Mouse (Mus musculus) liver, postnatal 0 days (tissue): Measurements from ENCODE around the gene Dntt. TPM values are rescaled to one million over a fixed set of nuclear protein-coding genes. Genes with fewer than 3 reads are reported as not detected.

Experiments
- ATAC-seq: fragments of 200-750 bp; cut with Nextera tagmentation; 2 replicates; pipeline ENCODE4 v1.8.0; 2017; ENCODE audit warnings: mild to moderate bottlenecking, moderate library complexity
- DNase-seq: peaks from one replicate; pipeline ENCODE4 v3.0.0-alpha.2; 2016
- H3K27ac ChIP-seq: fragments of 300-500 bp; sonication (generic); 2 replicates; pipeline ENCODE4 v1.5.1; 2014; ENCODE audit warnings: antibody characterized with exemption, moderate library complexity, mild to moderate bottlenecking, low read depth
- H3K27me3 ChIP-seq: fragments of 300-500 bp; sonication (generic); 2 replicates; pipeline ENCODE4 v1.6.1; 2014; ENCODE audit warnings: low read length, control low read depth, mixed read lengths; ENCODE audit not compliant: insufficient read depth
- H3K36me3 ChIP-seq: fragments of 300-500 bp; sonication (generic); replicated peaks from 2 replicates; pipeline ENCODE4 v1.6.1; 2014; ENCODE audit warnings: mild to moderate bottlenecking, control low read depth, low read length, moderate library complexity, mixed read lengths; ENCODE audit not compliant: insufficient read depth
- H3K4me1 ChIP-seq: fragments of 300-500 bp; sonication (generic); 2 replicates; pipeline ENCODE4 v1.6.1; 2014; ENCODE audit warnings: antibody characterized with exemption, mild to moderate bottlenecking, control low read depth; ENCODE audit not compliant: insufficient read depth
- H3K4me2 ChIP-seq: fragments of 300-500 bp; sonication (generic); 2 replicates; pipeline ENCODE4 v1.6.1; 2014; ENCODE audit warnings: low read depth, mild to moderate bottlenecking, low read length, moderate library complexity, mixed read lengths
- H3K4me3 ChIP-seq: fragments of 300-500 bp; sonication (generic); 2 replicates; pipeline ENCODE4 v1.5.1; 2014; ENCODE audit warnings: low read depth, low read length
- H3K9ac ChIP-seq: fragments of 300-500 bp; sonication (generic); replicated peaks from 2 replicates; pipeline ENCODE4 v1.6.1; 2014; ENCODE audit warnings: mild to moderate bottlenecking, moderate library complexity
- H3K9me3 ChIP-seq: fragments of 300-500 bp; sonication (generic); 2 replicates; pipeline ENCODE4 v1.6.1; 2016; ENCODE audit warnings: mild to moderate bottlenecking, control low read depth, low read length, mixed read lengths
- CTCF ChIP-seq: sonication (generic); IDR thresholded peaks from 2 replicates; pipeline ENCODE4 v1.5.1; 2016; ENCODE audit warnings: antibody characterized with exemption, low read depth
- EP300 ChIP-seq: IDR thresholded peaks from 2 replicates; pipeline ENCODE4 v1.6.1; 2016; ENCODE audit warnings: antibody characterized with exemption, low read depth, mild to moderate bottlenecking
- WGBS: fragments of 180-500 bp; shearing (Covaris S2); extraction: QIAGEN DNeasy Blood & Tissue Kit; methylation state at CpG from one replicate; pipeline ENCODE4 v1.1.7; 2014; ENCODE audit not compliant: insufficient replicate concordance; 5-methylcytosine and 5-hydroxymethylcytosine counted together
- polyA plus RNA-seq: library from polyadenylated mRNA; unstranded; fragments of >200 nt; fragmentation: Nextera tagmentation; extraction: Ambion mirVana; gene quantifications from 2 replicates; pipeline ENCODE4 v1.2.1, GENCODE M21; 2015

The Dntt gene
- polyA plus RNA-seq, 1 experiment from 2014 or later, result 0.32 TPM

GRCm38 (mm10) chr19:40991626-40992025 lies 37.4 kb upstream of the Dntt start:
- H3K9me3 ChIP-seq, result no peaks in the 10 kb centered on the region
- no peak for DNase-seq
- H3K27ac ChIP-seq, result no peak overlapping the region
- ATAC-seq, result no peak
- H3K9ac ChIP-seq, result no peak overlapping the region
- H3K4me3 ChIP-seq, result no peak overlapping the region
- peak overlapping the region; percentile 38 for H3K4me2 ChIP-seq
- H3K4me1 ChIP-seq, result no peaks in the 10 kb centered on the region
- TF ChIP-seq EP300 (no peak), CTCF (no peak)
- H3K36me3 ChIP-seq, result no peaks in the 10 kb centered on the region
- 63% methylated on average over 7 of the region's 7 CpGs for WGBS
- no peaks in the 10 kb centered on the region for H3K27me3 ChIP-seq

- DNase-seq, result no peak
- WGBS, result 82% methylated on average over 11 of the region's 11 CpGs
These were observed 37.0 kb upstream of the Dntt start for GRCm38 (mm10) chr19:40992096-40992495.

DNA sequence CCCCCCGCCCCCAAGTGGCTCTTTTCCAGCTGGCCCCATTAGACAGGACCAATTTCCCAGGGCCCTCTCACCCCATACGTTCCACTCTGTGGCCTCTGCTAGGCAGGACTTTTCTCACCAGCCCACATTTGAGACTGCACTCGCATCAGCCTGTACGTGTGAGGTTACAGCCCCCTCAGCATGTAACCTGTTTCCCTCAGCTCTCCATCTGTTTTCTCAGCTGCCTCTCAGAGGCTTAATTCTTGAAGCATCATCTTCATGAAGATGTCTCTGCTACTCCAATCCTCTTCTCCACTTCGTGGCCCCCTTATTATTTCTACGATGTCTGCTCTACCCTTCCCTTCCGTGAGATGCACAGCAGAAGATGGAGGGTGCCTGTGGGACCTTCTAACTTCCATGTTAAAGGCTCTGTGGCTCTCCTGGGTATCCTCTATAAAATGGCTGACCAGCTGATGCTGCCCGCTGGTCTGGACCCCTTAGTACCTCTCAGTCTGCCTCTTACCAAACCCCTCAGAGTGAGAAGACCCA lies 36.5 kb upstream of the Dntt start:
- WGBS, result 62% methylated on average over 8 of the region's 8 CpGs
- DNase-seq (no peak), ATAC-seq (no peak)
- no peaks in the 10 kb centered on the region for H3K36me3 ChIP-seq
- H3K9ac ChIP-seq, result no peak overlapping the region
- H3K4me3 ChIP-seq, result no peak overlapping the region; the same call in 1 of the 2 replicates
- TF ChIP-seq EP300, result no peak
- H3K4me2 ChIP-seq, result peak overlapping the region; percentile 31
- no peaks in the 10 kb centered on the region for H3K9me3 ChIP-seq
- H3K4me1 ChIP-seq, result no peaks in the 10 kb centered on the region
- no peaks in the 10 kb centered on the region for H3K27me3 ChIP-seq
- H3K27ac ChIP-seq, result no peak overlapping the region

More at GRCm38 (mm10) chr19:40992096-40992495, 37.0 kb upstream of the Dntt start:
- ATAC-seq, result no peak
- no peaks in the 10 kb centered on the region for H3K4me1 ChIP-seq
- no peak overlapping the region for H3K4me3 ChIP-seq
- H3K9ac ChIP-seq, result no peak overlapping the region
- TF ChIP-seq EP300 (no peak), CTCF (no peak)
- no peaks in the 10 kb centered on the region for H3K9me3 ChIP-seq
- H3K36me3 ChIP-seq, result no peaks in the 10 kb centered on the region
- H3K27ac ChIP-seq, result no peak overlapping the region
- no peaks in the 10 kb centered on the region for H3K27me3 ChIP-seq
- H3K4me2 ChIP-seq, result peak overlapping the region; percentile 31

DNA sequence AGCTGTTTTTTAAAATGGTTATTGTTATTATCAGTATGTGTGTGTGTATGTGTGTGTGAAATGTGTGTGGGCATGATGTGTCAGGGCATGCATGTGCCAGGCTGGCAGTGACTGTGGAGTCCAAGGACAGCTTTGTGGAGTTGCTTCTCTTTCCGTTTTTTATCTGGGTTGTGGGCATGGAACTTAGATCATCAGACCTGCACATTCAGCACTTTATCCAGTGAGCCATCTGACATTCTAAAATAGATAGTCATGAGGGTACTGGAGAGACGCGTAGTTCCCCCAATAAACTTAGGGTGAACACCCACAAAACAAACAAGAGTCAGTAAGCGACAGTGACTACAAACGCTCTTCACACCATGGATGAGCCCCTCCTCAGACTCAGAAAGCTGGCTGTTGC lies 35.7 kb upstream of the Dntt start:
- H3K9ac ChIP-seq, result peak overlapping the region; percentile 16; the same call in 1 of the 2 replicates
- peak overlapping the region; percentile 41; the same call in 1 of the 2 replicates for H3K27ac ChIP-seq
- no peak for DNase-seq
- no peaks in the 10 kb centered on the region for H3K27me3 ChIP-seq
- H3K9me3 ChIP-seq, result no peaks in the 10 kb centered on the region
- ATAC-seq, result no peak
- peak overlapping the region; percentile 25 for H3K4me3 ChIP-seq
- peaks cover 1% of the 10 kb centered on the region; the same call in 1 of the 2 replicates for H3K4me1 ChIP-seq
- TF ChIP-seq CTCF (no peak), EP300 (no peak)
- H3K36me3 ChIP-seq, result no peaks in the 10 kb centered on the region
- peak overlapping the region; percentile 31 for H3K4me2 ChIP-seq
- WGBS, result 59% methylated on average over 5 of the region's 5 CpGs

DNA sequence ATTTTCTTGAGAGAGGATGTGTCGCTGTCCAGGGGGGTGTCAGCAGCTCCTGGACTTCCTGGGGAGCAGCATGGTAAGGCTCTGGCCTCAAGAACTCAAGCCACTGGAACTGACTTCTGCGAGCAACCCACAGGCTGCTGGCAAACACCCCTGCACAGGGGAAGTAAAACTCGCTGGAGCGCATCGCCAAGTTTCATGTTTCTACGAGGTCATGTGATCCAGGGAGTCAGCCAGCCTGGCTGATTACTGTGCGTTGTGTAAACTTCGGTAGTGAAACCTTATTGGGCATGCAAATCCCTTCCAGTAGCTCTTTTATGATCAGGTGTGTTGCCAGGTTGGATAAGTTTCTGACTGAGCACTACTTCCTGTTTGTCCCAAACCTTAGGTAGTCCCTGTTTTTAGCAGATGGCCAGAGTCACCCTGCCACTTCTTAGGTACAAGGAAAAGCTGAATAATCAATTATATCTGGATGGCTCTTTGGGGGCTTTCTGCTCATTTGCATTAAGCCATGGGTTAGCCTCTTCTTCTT lies 35.0 kb upstream of the Dntt start, which contains the start of gene Blnk:
Gene Blnk (minus strand): TSS at position 479 of the 529 bp plus-strand sequence.
- Histone ChIP-seq H3K9me3 (no peaks in the 10 kb centered on the region), H3K36me3 (no peaks in the 10 kb centered on the region), H3K27ac (peak within 1 kb of the TSS; percentile 59), H3K9ac (peak within 1 kb of the TSS; percentile 16; the same call in 1 of the 2 replicates), H3K4me1 (peaks cover 5% of the 10 kb centered on the region), H3K4me3 (peak within 1 kb of the TSS; percentile 25), H3K4me2 (peak within 1 kb of the TSS; percentile 31), H3K27me3 (no peaks in the 10 kb centered on the region)
- TF ChIP-seq CTCF (no peak), EP300 (no peak)
- ATAC-seq (peak; percentile 55; the same call in 1 of the 2 replicates), DNase-seq (peak; percentile 56)
- 14% methylated on average over 8 of the region's 8 CpGs for WGBS

DNA sequence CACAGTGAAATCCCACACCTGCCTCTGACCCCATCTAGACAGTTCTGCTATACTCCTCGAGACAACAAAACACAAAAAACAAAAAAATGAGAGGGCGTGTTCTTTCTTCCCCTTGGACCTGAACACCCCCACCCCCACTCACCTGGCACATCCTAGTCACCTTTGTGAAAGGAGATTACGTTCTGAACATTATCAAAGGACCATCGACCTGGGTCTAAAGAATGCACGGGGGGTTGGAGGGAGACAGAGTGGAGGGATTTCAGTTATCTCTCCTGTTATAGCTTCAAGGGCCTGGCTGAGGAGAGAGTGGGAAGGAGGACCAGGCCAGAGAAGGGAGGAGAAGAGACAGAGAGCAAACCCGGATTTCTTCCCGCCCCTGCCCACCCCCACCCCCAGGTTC lies 34.2 kb upstream of the Dntt start:
- Histone ChIP-seq H3K4me1 (peaks cover 10% of the 10 kb centered on the region), H3K36me3 (no peaks in the 10 kb centered on the region), H3K9me3 (no peaks in the 10 kb centered on the region), H3K4me2 (no peak overlapping the region; the same call in 1 of the 2 replicates), H3K9ac (no peak overlapping the region), H3K4me3 (no peak overlapping the region), H3K27ac (peak overlapping the region; percentile 59; the same call in 1 of the 2 replicates), H3K27me3 (no peaks in the 10 kb centered on the region)
- WGBS, result 46% methylated on average over 7 of the region's 7 CpGs
- DNase-seq (no peak), ATAC-seq (no peak)
- TF ChIP-seq EP300, result no peak
- TF ChIP-seq CTCF, result no peak
